Comparison of ENCODE assay signal across 8 mouse cellular contexts in the genomic region with DNA sequence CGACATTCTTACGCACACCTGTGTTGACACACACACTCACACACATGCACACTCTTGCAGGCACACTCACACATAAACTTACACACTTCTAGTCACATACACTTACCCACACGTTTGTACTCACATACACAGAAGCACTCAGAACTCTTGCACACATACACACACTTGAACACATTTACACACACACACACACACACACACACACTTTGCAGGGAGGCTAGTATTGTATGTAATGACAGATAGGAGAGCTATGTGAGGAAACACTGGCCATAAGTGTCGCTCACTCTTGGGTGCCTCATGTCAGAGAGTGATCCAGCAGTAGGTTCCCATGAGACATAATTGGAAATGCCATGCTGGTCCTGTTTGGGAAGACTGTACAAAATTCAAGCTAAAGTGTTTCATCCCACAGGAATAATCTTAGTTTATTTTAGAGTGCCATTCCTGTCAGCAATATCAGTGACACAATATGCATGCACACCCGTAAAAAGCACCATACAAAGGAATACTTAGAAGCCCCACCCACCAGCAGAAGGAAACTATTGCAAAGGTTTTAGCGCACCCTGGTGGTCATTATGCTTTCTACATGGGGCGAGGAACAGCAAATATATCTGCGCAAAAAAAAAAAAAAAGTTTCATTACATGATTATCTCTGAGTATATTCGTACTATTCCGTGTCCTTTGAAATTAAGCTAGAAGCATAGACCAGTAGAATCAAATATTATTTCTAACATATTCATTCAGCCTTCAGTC.
DNase-seq lines count a peak whose midpoint lies in the region; ATAC-seq lines count a peak whose summit lies in the region.

No protein-coding gene starts in this region.

- H3K9ac ChIP-seq in embryonic facial prominence, embryonic 11.5 days (replicated peaks; ENCODE audit: low read length), result no peak overlapping the region
- H3K9ac ChIP-seq in limb, embryonic 11.5 days (ENCODE audit: low read length), result no peak overlapping the region

- no peak overlapping the region for H3K4me3 ChIP-seq in embryonic facial prominence, embryonic 11.5 days (ENCODE audit: low read depth, low read length)
- no peak overlapping the region for H3K4me3 ChIP-seq in heart, embryonic 10.5 days
- H3K4me3 ChIP-seq in limb, embryonic 11.5 days (ENCODE audit: low read depth, low read length), result no peak overlapping the region

- H3K27me3 ChIP-seq in embryonic facial prominence, embryonic 11.5 days (ENCODE audit: control insufficient read depth, insufficient read depth, low read length), result no peaks in the 10 kb centered on the region
- no peaks in the 10 kb centered on the region for H3K27me3 ChIP-seq in heart, embryonic 10.5 days (ENCODE audit: insufficient read depth, poor library complexity, severe bottlenecking)
- H3K27me3 ChIP-seq in limb, embryonic 11.5 days (ENCODE audit: control insufficient read depth, insufficient read depth, low read length), result no peaks in the 10 kb centered on the region

- no peaks in the 10 kb centered on the region for H3K36me3 ChIP-seq in embryonic facial prominence, embryonic 11.5 days (replicated peaks; ENCODE audit: control insufficient read depth, insufficient read depth, low read depth, low read length)
- H3K36me3 ChIP-seq in heart, embryonic 10.5 days, result no peaks in the 10 kb centered on the region
- no peaks in the 10 kb centered on the region for H3K36me3 ChIP-seq in limb, embryonic 11.5 days (ENCODE audit: control insufficient read depth, insufficient read depth, low read length)

- ATAC-seq in embryonic facial prominence, embryonic 11.5 days (replicated peaks; ENCODE audit: insufficient number of reproducible peaks, low FRiP score, low TSS enrichment, low read depth), result peak; percentile 59; the same call in 1 of the 2 replicates
- ATAC-seq in limb, embryonic 11.5 days (ENCODE audit: insufficient number of reproducible peaks, low FRiP score, low TSS enrichment, low read depth), result peak; percentile 72; the same call in 1 of the 2 replicates
- peak; percentile 74 for ATAC-seq in monocyte, adult 5-6 weeks (replicated peaks; ENCODE audit: insufficient number of reproducible peaks, low FRiP score, low TSS enrichment, poor library complexity, severe bottlenecking)

- H3K27ac ChIP-seq in embryonic facial prominence, embryonic 11.5 days (replicated peaks; ENCODE audit: low read depth, low read length), result no peak overlapping the region
- no peak overlapping the region for H3K27ac ChIP-seq in heart, embryonic 10.5 days
- H3K27ac ChIP-seq in limb, embryonic 11.5 days (replicated peaks; ENCODE audit: low read depth, low read length), result no peak overlapping the region

- H3K4me1 ChIP-seq in embryonic facial prominence, embryonic 11.5 days (ENCODE audit: control insufficient read depth, insufficient read depth, low read length), result no peaks in the 10 kb centered on the region
- peaks cover 4% of the 10 kb centered on the region; the same call in 1 of the 2 replicates for H3K4me1 ChIP-seq in heart, embryonic 10.5 days
- H3K4me1 ChIP-seq in limb, embryonic 11.5 days (ENCODE audit: control insufficient read depth, insufficient read depth, low read length), result peaks cover 4% of the 10 kb centered on the region; the same call in 1 of the 2 replicates

- no peak overlapping the region for H3K4me2 ChIP-seq in embryonic facial prominence, embryonic 11.5 days (ENCODE audit: low read depth, low read length)
- no peak overlapping the region for H3K4me2 ChIP-seq in limb, embryonic 11.5 days (ENCODE audit: low read depth, severe bottlenecking)

- no peaks in the 10 kb centered on the region for H3K9me3 ChIP-seq in embryonic facial prominence, embryonic 11.5 days (replicated peaks; ENCODE audit: control insufficient read depth, low read length)
- no peaks in the 10 kb centered on the region for H3K9me3 ChIP-seq in heart, embryonic 10.5 days
- no peaks in the 10 kb centered on the region for H3K9me3 ChIP-seq in limb, embryonic 11.5 days (ENCODE audit: control insufficient read depth, low read length)

- 38% methylated on average over 10 of the region's 10 CpGs for WGBS in embryonic facial prominence, embryonic 11.5 days
- WGBS in heart, embryonic 10.5 days, result 37% methylated on average over 10 of the region's 10 CpGs
- 42% methylated on average over 10 of the region's 10 CpGs for WGBS in limb, embryonic 11.5 days

- peak; percentile 85 to 87 for DNase-seq in B cell, adult 2 months
- DNase-seq in adrenal gland, postnatal 25 days, result peak; percentile 69
- DNase-seq in embryonic facial prominence, embryonic 11.5 days (ENCODE audit: low spot score), result peak; percentile 93
- DNase-seq in heart, embryonic 10.5 days (ENCODE audit: low spot score), result peak; percentile 77
- DNase-seq in kidney, adult 9 months, result peak; percentile 81
- peak; percentile 88 for DNase-seq in limb, embryonic 11.5 days (ENCODE audit: low spot score)
- peak; percentile 69 to 83 for DNase-seq in spleen, postnatal 4 days (ENCODE audit: low spot score in 2 of 2)
